ENCODE assay signal across 10 mouse cellular contexts in genomic region chr17:8858636-8859421, GRCm38 (mm10).
DNase-seq lines count a peak whose midpoint lies in the region; TF ChIP-seq lines count a peak whose summit lies in the region.
"Had no signal": no experiment of that assay in that cellular context is flagged by ENCODE, and none has a peak within 500 bp of the region (broad histone marks: within the 10 kb centered on the region; RNA-seq: fewer than 3 reads in every experiment).

No protein-coding gene starts in this region.

- peaks cover 9% of the 10 kb centered on the region for H3K4me1 ChIP-seq in heart, adult 2 months (ENCODE audit: control insufficient read depth, insufficient read depth, low read length)
- H3K4me1 ChIP-seq in lung, adult 2 months (ENCODE audit: control insufficient read depth, insufficient read depth, low read length) = no peaks in the 10 kb centered on the region; the same call in 1 of the 2 replicates

- no peak for TF ChIP-seq POLR2A in heart, adult 2 months (IDR thresholded peaks at IDR 0.05; ENCODE audit: insufficient read depth, low read depth, low read length)
- TF ChIP-seq POLR2A in lung, adult 2 months (IDR thresholded peaks at IDR 0.05; ENCODE audit: borderline replicate concordance, extremely low read depth, low read depth, low read length) = no peak

- H3K4me3 ChIP-seq in heart, adult 2 months = peak overlapping the region; percentile 34
- H3K4me3 ChIP-seq in lung, adult 2 months (replicated peaks; ENCODE audit: extremely low read depth, low read depth, low read length) = no peak overlapping the region
- H3K4me3 ChIP-seq: heart, embryonic 15.5 days had no signal

- no peaks in the 10 kb centered on the region; the same call in 1 of the 2 replicates for H3K36me3 ChIP-seq in heart, adult 2 months (ENCODE audit: control insufficient read depth, insufficient read depth, low read length)
- H3K36me3 ChIP-seq: heart, embryonic 15.5 days had no signal

- no peaks in the 10 kb centered on the region for H3K79me2 ChIP-seq in heart, adult 2 months (replicated peaks; ENCODE audit: control insufficient read depth, insufficient read depth, low read length)

- peak in 1 of 2 experiments; percentile 23 for DNase-seq in heart, adult 2 months
- DNase-seq in heart, adult 8-10 months (ENCODE audit: low spot score) = no peak
- DNase-seq in urinary bladder, postnatal 14 days (ENCODE audit: low spot score) = peak; percentile 17
- DNase-seq in urinary bladder, postnatal 36 days (ENCODE audit: low spot score in 2 of 2) = no peak
- DNase-seq in left cerebral cortex, postnatal 10 days (ENCODE audit: extremely low spot score in 1 of 2, low spot score in 2 of 2) = peak; percentile 68 to 74
- DNase-seq in embryo, embryonic 10 days (ENCODE audit: low spot score) = no peak
- DNase-seq in lung, adult 2 months = no peak
- no peak for DNase-seq in urinary bladder, postnatal 25 days (ENCODE audit: low spot score)
- DNase-seq: spleen, adult 18-20 months had no signal

- no peak for TF ChIP-seq CTCF in heart, adult 2 months (IDR thresholded peaks at IDR 0.05)
- TF ChIP-seq CTCF in lung, adult 2 months (IDR thresholded peaks at IDR 0.05; ENCODE audit: insufficient read depth, low read length) = no peak

- H3K9ac ChIP-seq in heart, adult 2 months (ENCODE audit: low read depth, low read length) = no peak overlapping the region
- H3K9ac ChIP-seq: heart, embryonic 15.5 days had no signal

- peak overlapping the region; percentile 45 for H3K27ac ChIP-seq in heart, adult 2 months
- H3K27ac ChIP-seq: heart, embryonic 15.5 days had no signal

- intact Hi-C loops in heart, adult 2 months (cut with DNase I) = loop anchor here (5.0 kb wide), 2 partner anchors 52 to 78 kb away; no protein-coding TSS in a partner anchor
- intact Hi-C loops in left cerebral cortex, postnatal 10 days (cut with DNase I) = no loop called here

- TF ChIP-seq EP300 in heart, adult 2 months (IDR thresholded peaks at IDR 0.05; ENCODE audit: insufficient read depth, low read depth, low read length) = no peak

- H3K27me3 ChIP-seq in heart, adult 2 months (ENCODE audit: control insufficient read depth, insufficient read depth, low read length) = no peaks in the 10 kb centered on the region
- H3K27me3 ChIP-seq: heart, embryonic 15.5 days had no signal

- 66% methylated on average over 23 of the region's 23 CpGs for WGBS in heart, adult 2 months
- 63% methylated on average over 23 of the region's 23 CpGs for whole genome bisulfite sequencing in lung, adult 2 months

Comparison
In these comparisons a context has a peak if more than half of its experiments do, and no peak if none do; other contexts are left out.
1. DNase-seq: peak in urinary bladder, postnatal 14 days (single experiment) and left cerebral cortex, postnatal 10 days (2 of 2); none in heart, adult 8-10 months (single experiment), urinary bladder, postnatal 36 days (0 of 2), embryo, embryonic 10 days (single experiment), lung, adult 2 months (single experiment) and urinary bladder, postnatal 25 days (single experiment).